Mouse (Mus musculus) intestine, postnatal 0 days (tissue): ENCODE results near the gene Pfn1. TPM values are rescaled to one million over a fixed set of nuclear protein-coding genes. Genes with fewer than 3 reads are reported as not detected.

ENCODE experiments used
- ATAC-seq: fragments of 200-750 bp; cut with Nextera tagmentation; 2 replicates; pipeline ENCODE4 v1.8.0; 2017; ENCODE audit warnings: mild to moderate bottlenecking, moderate TSS enrichment, moderate library complexity
- H3K27ac ChIP-seq: fragments of 300-500 bp; sonication (generic); 2 replicates; pipeline ENCODE4 v1.5.1; 2014; ENCODE audit warnings: mild to moderate bottlenecking, low read depth, low read length, moderate library complexity
- H3K27me3 ChIP-seq: fragments of 300-500 bp; sonication (generic); replicated peaks from 2 replicates; pipeline ENCODE4 v1.6.1; 2014; ENCODE audit warnings: low read length, mixed read lengths; ENCODE audit not compliant: control insufficient read depth, insufficient read depth
- H3K36me3 ChIP-seq: fragments of 300-500 bp; sonication (generic); 2 replicates; pipeline ENCODE4 v1.6.1; 2014; ENCODE audit warnings: mild to moderate bottlenecking, moderate library complexity; ENCODE audit not compliant: control insufficient read depth, insufficient read depth
- H3K4me1 ChIP-seq: fragments of 300-500 bp; sonication (generic); replicated peaks from 2 replicates; pipeline ENCODE4 v1.6.1; 2014; ENCODE audit warnings: antibody characterized with exemption, low read length, mixed read lengths; ENCODE audit not compliant: control insufficient read depth, insufficient read depth
- H3K4me2 ChIP-seq: fragments of 300-500 bp; sonication (generic); replicated peaks from 2 replicates; pipeline ENCODE4 v1.6.1; 2014; ENCODE audit warnings: low read depth, mild to moderate bottlenecking, moderate library complexity
- H3K4me3 ChIP-seq: fragments of 300-500 bp; sonication (generic); 2 replicates; pipeline ENCODE4 v1.5.1; 2014; ENCODE audit warnings: low read depth, low read length
- H3K9ac ChIP-seq: fragments of 300-500 bp; sonication (generic); 2 replicates; pipeline ENCODE4 v1.6.1; 2014; ENCODE audit warnings: mild to moderate bottlenecking, low read depth, low read length
- H3K9me3 ChIP-seq: fragments of 300-500 bp; sonication (generic); 2 replicates; pipeline ENCODE4 v1.6.1; 2016; ENCODE audit warnings: mixed run types; ENCODE audit not compliant: control insufficient read depth
- CTCF ChIP-seq: sonication (generic); IDR thresholded peaks from 2 replicates; pipeline ENCODE4 v1.5.1; 2016; ENCODE audit warnings: low read depth, mild to moderate bottlenecking, control low read depth, antibody characterized with exemption, moderate library complexity
- WGBS: fragments of 180-500 bp; shearing (Covaris S2); extraction: QIAGEN DNeasy Blood & Tissue Kit; methylation state at CpG from one replicate; pipeline ENCODE4 v1.1.7; 2014; 5-methylcytosine and 5-hydroxymethylcytosine counted together
- polyA plus RNA-seq: library from polyadenylated mRNA; unstranded; fragments of >200 nt; fragmentation: Nextera tagmentation; extraction: Ambion mirVana; gene quantifications from 2 replicates; pipeline ENCODE4 v1.2.1, GENCODE M21; 2015

Pfn1 gene
- polyA plus RNA-seq, 1 experiment from 2014 or later, result 1,961 TPM

GRCm38 (mm10) chr11:70670483-70670882 is 16.0 kb upstream of the Pfn1 start:
- ATAC-seq, result no peak
- Histone ChIP-seq H3K9me3 (no peaks in the 10 kb centered on the region), H3K4me2 (peak overlapping the region; percentile 93), H3K27ac (peak overlapping the region; percentile 9; the same call in 1 of the 2 replicates), H3K9ac (no peak overlapping the region), H3K36me3 (peaks cover 42% of the 10 kb centered on the region), H3K4me1 (no peaks in the 10 kb centered on the region), H3K27me3 (no peaks in the 10 kb centered on the region), H3K4me3 (0 out of 2 replicates have a peak overlapping the region, but pooled peaks have one; percentile 63)
- WGBS, result 39% methylated on average over 14 of the region's 14 CpGs
- TF ChIP-seq CTCF, result no peak

- Histone ChIP-seq H3K9me3 (no peaks in the 10 kb centered on the region), H3K36me3 (peaks cover 40% of the 10 kb centered on the region), H3K4me1 (no peaks in the 10 kb centered on the region), H3K4me3 (peak overlapping the region; percentile 63), H3K9ac (peak overlapping the region; percentile 59), H3K27ac (peak overlapping the region; percentile 88), H3K27me3 (no peaks in the 10 kb centered on the region), H3K4me2 (peak overlapping the region; percentile 93)
- WGBS, result under 1% methylated on average over 31 of the region's 31 CpGs
- peak; percentile 70 for TF ChIP-seq CTCF
- ATAC-seq, result no peak
These were observed 15.3 kb upstream of the Pfn1 start for GRCm38 (mm10) chr11:70669582-70670345.

- H3K4me3 ChIP-seq, result peak within 1 kb of the TSS; percentile 63
- H3K4me1 ChIP-seq, result no peaks in the 10 kb centered on the region
- H3K27me3 ChIP-seq, result no peaks in the 10 kb centered on the region
- H3K9me3 ChIP-seq, result no peaks in the 10 kb centered on the region
- peak within 1 kb of the TSS; percentile 88 for H3K27ac ChIP-seq
- peak within 1 kb of the TSS; percentile 93 for H3K4me2 ChIP-seq
- under 1% methylated on average over 44 of the region's 44 CpGs for WGBS
- peaks cover 40% of the 10 kb centered on the region for H3K36me3 ChIP-seq
- TF ChIP-seq CTCF, result no peak
- ATAC-seq, result peak; percentile 98
- H3K9ac ChIP-seq, result peak within 1 kb of the TSS; percentile 59
These were observed 14.5 kb upstream of the Pfn1 start, which contains the start of gene Spag7 for GRCm38 (mm10) chr11:70668771-70669505. Gene Spag7 (minus strand): TSS chr11:70669416.

DNA sequence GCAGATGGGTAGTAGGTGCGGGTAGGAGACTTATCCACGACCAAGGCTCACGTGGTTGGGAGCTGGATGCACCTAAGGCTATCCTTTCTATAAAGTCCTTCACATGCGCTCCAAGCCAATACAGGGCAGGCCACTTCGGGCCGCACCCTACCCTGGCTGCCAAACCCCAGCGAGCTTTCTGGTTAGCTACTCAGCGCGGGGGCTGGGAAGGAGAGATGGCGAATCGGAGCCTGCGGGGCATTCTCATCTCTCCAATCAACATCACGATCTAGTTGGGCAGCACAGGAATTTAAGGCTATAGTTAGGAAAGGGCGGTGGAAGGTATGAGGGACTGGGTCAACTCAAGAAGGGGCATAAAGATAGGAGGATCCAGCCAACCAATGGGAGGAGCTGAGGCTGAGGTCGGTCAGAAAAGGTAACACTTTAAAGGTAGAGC is 13.9 kb upstream of the Pfn1 start:
- TF ChIP-seq CTCF, result no peak
- no peak overlapping the region for H3K27ac ChIP-seq
- H3K27me3 ChIP-seq, result no peaks in the 10 kb centered on the region
- H3K4me2 ChIP-seq, result peak overlapping the region; percentile 93
- peak overlapping the region; percentile 32 for H3K9ac ChIP-seq
- under 1% methylated on average over 15 of the region's 15 CpGs for WGBS
- no peaks in the 10 kb centered on the region for H3K9me3 ChIP-seq
- peaks cover 40% of the 10 kb centered on the region for H3K36me3 ChIP-seq
- H3K4me3 ChIP-seq, result peak overlapping the region; percentile 63
- no peaks in the 10 kb centered on the region for H3K4me1 ChIP-seq
- peak; percentile 29 for ATAC-seq

DNA sequence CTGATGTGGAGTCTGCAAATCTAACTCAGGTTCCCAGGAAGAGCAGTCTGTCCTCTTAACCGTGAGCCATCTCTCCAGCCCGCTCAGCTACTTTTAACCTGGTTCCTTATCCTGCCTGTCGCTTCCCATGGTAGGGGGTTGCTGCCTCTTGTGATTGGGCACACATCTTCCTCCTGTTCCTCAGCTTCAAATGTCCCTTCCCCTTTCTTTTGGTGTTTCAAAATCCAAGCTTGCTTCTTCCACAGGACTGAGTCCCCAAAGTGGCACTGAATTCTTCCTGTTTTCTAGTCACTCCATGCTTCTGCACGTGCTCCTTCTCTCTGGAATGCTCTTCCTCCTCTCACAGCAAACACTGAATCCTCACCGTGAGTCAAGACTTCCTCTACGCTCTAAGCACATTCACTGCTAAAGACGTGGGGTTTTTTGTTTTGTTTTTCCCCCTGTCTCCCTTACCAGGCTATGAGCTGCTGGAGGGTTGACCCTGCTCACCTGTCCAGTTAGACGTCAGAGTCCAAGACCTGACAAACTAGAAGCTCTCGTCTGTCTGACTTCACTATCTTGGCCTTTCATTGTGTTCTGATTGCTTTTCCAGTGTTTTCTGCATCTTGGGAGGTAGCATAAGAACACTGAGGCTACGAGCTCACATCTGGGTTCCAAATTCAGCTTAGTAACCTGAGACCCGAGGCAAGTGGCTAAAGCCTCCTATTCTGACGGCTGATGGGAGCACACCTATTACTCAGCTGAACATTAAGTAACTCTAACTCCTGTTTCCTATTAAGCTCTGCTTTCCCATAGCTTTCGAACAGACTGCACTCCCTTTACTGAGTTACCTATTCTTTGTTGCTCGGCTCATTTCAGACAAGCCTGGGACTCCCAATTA is 13.1 kb upstream of the Pfn1 start:
- ATAC-seq, result no peak
- H3K9ac ChIP-seq, result no peak overlapping the region; the same call in 1 of the 2 replicates
- peaks cover 45% of the 10 kb centered on the region for H3K36me3 ChIP-seq

More for the DNA sequence above, 13.1 kb upstream of the Pfn1 start:
- no peaks in the 10 kb centered on the region for H3K27me3 ChIP-seq
- 53% methylated on average over 14 of the region's 14 CpGs for WGBS
- H3K4me2 ChIP-seq, result peak overlapping the region; percentile 93
- H3K27ac ChIP-seq, result no peak overlapping the region
- H3K9me3 ChIP-seq, result no peaks in the 10 kb centered on the region
- TF ChIP-seq CTCF, result no peak
- no peaks in the 10 kb centered on the region for H3K4me1 ChIP-seq
- H3K4me3 ChIP-seq, result peak overlapping the region; percentile 63
